Mouse (Mus musculus): Measurements from ENCODE around the gene Hist2h3c1.

DNA sequence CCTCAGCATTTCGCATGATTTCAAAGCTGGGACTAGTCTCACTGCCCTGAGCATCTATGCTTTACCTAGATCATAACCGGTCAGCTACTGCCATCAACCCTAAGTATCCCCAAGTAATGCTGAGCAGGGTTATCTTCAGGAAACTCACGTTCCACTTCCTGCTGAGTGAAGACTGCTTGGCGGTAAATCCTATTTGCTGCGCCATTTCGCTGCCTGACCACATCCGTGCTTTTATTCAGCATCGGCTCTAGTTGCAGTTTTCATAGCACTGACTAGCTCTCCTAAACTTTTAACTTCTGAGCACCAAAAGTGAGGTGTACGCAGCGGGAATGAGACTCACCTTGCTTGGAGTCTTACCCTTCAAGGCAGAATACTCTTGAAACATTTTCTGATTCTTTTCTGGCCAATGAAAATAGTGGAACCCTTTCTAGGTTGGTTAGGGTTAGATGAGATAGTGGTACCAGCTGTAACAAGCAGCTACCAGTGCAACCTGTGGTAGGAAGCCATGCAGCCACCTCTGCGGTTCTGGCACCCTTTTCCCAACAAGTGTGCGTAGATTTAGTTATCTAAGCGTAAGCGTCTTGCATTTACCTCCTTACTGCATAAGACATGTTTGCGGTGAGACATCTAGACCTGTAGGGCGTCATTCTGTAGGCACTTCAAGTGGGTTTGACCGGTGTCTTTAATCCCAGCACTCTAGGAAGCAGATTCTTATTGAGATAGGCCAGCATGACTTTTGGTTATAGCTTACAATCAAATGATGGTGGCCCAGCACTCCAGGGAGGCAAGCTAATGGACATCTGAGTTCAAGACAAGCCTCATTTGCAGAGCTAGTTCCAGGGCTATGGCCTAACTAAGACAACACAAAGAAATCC lies 27.3 kb downstream of the Hist2h3c1 start:
- TF ChIP-seq POLR2A (IDR thresholded peaks at IDR 0.05; ENCODE audit: low read depth, low read length), result no peak
- no peak for TF ChIP-seq CTCF (IDR thresholded peaks at IDR 0.05; ENCODE audit: extremely low read depth, insufficient read depth, insufficient read length, insufficient replicate concordance)

All from spleen, adult 2 months (tissue).